Mouse (Mus musculus): ENCODE data around the gene Scn4a.

GRCm38 (mm10) chr11:106329682-106330081, 23.4 kb downstream of the Scn4a start:
- TF ChIP-seq CTCF (IDR thresholded peaks at IDR 0.05; ENCODE audit: low read depth), result peak; percentile 77
- no peak for TF ChIP-seq EP300 (optimal IDR thresholded peaks at IDR 0.05)
